Mouse (Mus musculus) MEL (cell line): ENCODE data around the gene Tfpi.

Source experiments
- CTCF ChIP-seq, 3 experiments: IDR thresholded peaks in 2 of 3; conservative IDR thresholded peaks in 1 of 3; 2 replicates each; pipeline ENCODE4 v1.5.1; 2011 to 2012; ENCODE audit warnings: low read length in 3 of 3, low read depth in 2 of 3, mild to moderate bottlenecking in 2 of 3, improper control_type of control experiment in 1 of 3, inconsistent platforms in 1 of 3, mixed read lengths in 1 of 3, moderate library complexity in 1 of 3; ENCODE audit not compliant: control insufficient read depth in 1 of 3, insufficient read depth in 1 of 3, poor library complexity in 1 of 3, severe bottlenecking in 1 of 3
- NRF1 ChIP-seq: IDR thresholded peaks from 2 replicates; pipeline ENCODE4 v1.6.1; 2014; ENCODE audit warnings: low read depth, mild to moderate bottlenecking, inconsistent platforms, low read length, improper control_type of control experiment, moderate library complexity; ENCODE audit not compliant: poor library complexity, insufficient read depth, severe bottlenecking
- POLR2A ChIP-seq, 2 experiments: IDR thresholded peaks; 2 replicates each; pipeline ENCODE4 v1.6.1; 2011 to 2012; ENCODE audit warnings: low read length in 2 of 2, mild to moderate bottlenecking in 2 of 2, control low read depth in 1 of 2, improper control_type of control experiment in 1 of 2, low read depth in 1 of 2, moderate library complexity in 1 of 2; ENCODE audit not compliant: control insufficient read depth in 1 of 2, insufficient read depth in 1 of 2, poor library complexity in 1 of 2
- POLR2AphosphoS5 ChIP-seq: IDR thresholded peaks from 2 replicates; pipeline ENCODE4 v1.6.1; 2012; ENCODE audit warnings: low read depth, borderline replicate concordance, mild to moderate bottlenecking, inconsistent platforms, low read length, moderate library complexity, mixed read lengths
- SIN3A ChIP-seq: IDR thresholded peaks from 2 replicates; pipeline ENCODE4 v1.6.1; 2012; ENCODE audit warnings: low read length, improper control_type of control experiment, inconsistent platforms
- ZKSCAN1 ChIP-seq: IDR thresholded peaks from 2 replicates; pipeline ENCODE4 v1.6.1; 2012; ENCODE audit warnings: low read depth, mild to moderate bottlenecking, inconsistent platforms, low read length, improper control_type of control experiment, moderate library complexity

DNA sequence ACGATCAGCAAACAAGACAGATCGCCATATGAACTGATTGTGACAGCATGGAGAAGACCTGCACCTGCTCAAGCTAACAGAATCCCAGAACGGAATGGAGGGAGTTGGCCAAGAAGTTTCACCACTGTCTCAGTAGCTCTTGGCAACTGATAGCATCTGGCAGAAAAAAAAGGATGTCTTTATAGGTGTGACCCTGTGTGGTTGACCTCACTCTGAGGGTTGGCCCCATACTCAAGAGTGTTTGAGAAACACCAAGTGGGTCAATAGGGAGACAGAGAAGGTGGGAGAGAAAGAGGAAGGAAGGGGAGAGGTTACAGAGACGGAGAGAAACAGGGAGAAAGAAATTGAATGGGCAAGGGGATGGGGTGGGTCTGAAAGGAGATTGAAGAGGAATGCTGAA, 92.7 kb downstream of the Tfpi start:
- TF ChIP-seq POLR2A (IDR thresholded peaks at IDR 0.05; ENCODE audit: control insufficient read depth in 1 of 2, insufficient read depth in 1 of 2, low read depth in 1 of 2, low read length in 2 of 2, poor library complexity in 1 of 2): no peak
- no peak for TF ChIP-seq CTCF (IDR thresholded peaks at IDR 0.05 in 2 of 3, conservative IDR thresholded peaks at IDR 0.05 in 1 of 3; ENCODE audit: control insufficient read depth in 1 of 3, insufficient read depth in 1 of 3, low read depth in 2 of 3, low read length in 3 of 3, poor library complexity in 1 of 3, severe bottlenecking in 1 of 3)
- TF ChIP-seq ZKSCAN1: no peak
- TF ChIP-seq POLR2AphosphoS5: no peak
- no peak for TF ChIP-seq SIN3A
- no peak for TF ChIP-seq NRF1
